Mouse (Mus musculus) lung, postnatal 25 days (tissue): ENCODE measurements around the gene Epop.

Source experiments
- DNase-seq: peaks from one replicate; pipeline ENCODE4 v3.0.0; 2022; ENCODE audit warnings: low spot score

Epop gene

DNA sequence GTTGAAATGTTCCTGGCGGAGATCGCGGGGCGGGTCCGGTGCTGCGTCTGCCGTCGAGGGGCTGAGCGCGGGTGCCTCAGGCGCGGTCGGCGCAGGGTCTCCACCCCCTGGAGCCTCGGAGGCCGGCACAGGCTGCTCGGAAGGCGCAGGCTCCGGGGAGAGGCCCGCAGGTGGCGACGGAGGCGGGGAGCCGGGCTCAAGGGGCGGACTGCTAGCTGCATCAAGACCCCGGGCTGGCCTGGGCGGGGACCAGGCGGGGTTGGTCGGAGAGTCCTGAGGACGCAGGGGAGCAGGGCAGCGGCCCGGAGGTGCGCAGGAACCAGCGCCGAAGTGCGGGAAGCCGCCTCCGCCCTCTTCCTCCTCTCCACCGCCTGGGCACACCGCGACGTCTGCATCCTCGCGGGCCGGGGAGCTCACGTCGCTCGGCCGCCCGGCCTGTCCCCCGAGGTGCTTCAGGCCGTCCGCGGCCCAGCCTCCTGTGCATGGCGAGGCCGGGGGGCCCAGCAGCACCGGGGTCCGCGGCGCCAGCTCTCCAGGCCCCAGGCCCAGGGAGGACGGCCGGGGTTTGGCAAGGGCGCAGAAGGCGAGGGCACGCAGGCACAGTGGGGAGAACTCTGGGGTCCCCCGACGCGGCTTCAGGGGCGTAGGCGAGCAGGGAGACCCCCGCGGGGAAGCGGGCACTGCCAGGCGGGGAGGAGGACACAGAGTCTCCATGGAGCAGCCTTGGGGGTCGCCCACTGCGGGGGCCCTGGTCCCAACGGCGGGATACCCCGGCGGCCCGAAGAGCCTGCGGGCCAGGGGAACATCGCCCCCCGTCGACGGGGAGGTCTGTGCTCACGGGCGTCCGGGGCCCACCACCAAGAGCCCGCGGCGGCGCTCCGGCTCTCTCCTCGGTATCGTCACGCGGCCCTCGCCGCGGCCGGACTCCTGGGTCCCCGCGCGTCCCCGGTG, 659 bp downstream of the Epop start:
- DNase-seq = no peak

DNA sequence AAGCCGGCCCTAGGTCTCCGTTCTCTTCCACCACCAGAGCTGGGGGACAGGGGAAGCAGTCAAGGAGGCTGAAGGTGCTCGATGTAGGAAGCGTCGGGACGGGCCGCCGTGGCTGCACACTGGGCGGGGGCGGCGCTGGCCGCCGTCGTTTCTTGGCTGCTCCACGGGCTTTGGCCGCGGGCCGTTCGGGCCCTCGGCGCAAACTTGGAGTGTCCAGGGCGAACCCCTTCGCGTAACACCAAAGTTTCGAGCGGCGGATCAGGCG, 1.3 kb downstream of the Epop start:
- DNase-seq = no peak

DNA sequence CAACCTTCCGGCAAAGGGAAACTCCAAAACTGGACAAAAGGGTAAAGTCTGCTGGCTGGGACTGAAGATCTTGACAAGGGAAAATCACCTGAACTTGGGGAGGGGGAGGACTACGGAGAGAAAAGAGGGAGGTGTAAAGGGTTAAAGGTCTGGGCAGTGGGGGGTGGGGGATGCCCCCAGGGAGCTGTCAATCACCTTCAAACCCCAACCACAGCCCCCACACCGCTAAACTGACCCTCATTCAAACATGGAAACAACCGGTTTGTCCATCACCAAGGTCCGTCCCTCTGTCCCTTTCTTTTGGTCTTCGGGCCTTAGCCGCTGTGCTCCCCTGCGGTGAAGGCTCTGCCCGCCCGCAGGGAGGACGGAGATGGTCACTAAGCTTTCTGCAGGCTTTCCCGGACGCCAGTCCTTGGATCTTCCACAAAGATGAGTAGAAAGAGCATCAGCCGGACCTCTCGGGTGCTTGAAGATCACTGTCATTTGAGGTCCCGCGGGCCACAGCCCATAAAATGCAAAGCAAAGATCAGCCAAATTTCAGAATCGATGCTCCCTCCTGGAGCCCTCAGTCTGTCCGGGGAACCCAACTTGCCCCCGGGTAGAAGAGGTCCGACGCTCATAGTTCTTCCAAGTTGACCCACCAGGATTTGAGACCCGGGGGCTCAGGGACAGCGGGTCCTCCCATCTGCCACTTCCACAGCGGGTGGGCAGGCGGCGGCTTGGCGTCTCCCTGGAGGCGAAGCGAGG, 1.8 kb downstream of the Epop start:
- no peak for DNase-seq

DNA sequence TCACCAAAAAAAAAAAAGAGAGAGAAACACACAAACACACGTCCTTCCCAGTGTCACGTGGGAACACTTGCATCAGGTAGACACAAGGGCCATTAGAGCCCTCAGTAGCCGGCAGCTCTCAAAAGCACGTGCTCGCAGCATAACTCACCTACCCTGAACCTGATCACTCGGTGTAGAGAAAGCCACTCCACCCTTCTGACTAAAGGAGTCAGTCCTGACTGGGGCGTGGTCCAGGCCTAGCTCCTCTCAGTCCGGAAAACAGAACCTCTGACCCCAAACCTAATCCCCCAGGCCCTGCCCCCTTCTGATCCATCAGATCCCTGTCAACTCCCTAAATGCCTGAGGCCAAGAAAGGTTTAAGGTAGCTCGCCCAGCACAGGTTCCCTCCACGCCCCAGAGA, 2.7 kb downstream of the Epop start:
- peak; percentile 54 for DNase-seq

DNA sequence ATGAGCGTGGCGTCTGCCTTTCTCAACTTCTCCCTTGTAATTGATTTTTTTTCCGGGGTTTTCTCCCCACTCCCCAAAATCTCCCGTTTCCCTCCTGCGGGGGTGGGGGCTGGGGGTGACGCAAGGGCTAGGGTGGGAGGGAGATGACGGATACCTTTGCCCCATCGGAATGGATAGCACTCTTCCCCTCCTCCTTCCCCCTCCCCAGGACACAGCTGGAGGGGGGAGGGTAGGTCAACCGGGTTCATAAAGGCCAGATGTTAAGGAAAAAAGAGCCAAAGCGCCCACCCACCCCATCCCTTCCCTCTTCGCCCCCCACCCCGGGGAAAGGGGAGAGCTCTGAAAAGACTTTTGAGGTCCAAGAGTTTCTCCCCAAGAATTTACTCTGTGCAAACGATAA, 3.1 kb downstream of the Epop start:
- no peak for DNase-seq

DNA sequence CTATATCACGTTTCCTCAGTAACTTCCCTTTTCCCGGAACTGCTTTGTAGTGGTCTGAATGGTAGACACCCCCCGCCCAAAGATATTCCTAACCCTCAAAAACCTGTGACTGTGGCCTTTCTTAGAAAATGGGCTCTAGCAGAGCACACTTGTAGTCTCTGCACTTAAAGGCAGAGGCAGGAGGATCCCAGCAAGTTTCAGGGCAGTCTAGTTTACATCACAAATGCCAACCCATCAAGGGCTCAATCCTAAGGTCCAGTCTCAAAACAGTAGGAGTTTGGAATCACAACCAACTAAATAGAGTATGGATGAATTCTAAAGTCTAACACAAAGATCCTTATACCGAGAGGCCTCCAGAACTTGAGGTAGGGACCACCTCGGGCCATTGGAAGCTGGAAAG, 4.0 kb downstream of the Epop start:
- DNase-seq = no peak

DNA sequence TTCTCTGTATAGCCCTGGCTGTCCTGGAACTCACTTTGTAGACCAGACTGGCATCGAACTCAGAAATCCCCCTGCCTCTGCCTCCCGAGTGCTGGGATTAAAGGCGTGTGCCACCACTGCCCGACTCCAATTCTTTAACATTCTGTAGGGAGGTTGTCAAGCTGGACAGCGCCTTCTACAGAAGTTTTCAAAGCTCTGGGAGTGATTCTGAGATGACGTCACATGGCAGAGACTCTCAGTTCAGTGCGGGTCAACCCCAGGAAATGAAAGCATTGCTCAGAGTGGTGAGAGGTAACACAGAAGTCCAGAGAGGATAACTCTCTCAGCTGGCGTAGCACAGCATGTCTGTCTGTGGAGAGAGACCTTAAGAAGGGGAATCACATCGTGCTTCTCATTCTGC, 6.3 kb downstream of the Epop start:
- no peak for DNase-seq

DNA sequence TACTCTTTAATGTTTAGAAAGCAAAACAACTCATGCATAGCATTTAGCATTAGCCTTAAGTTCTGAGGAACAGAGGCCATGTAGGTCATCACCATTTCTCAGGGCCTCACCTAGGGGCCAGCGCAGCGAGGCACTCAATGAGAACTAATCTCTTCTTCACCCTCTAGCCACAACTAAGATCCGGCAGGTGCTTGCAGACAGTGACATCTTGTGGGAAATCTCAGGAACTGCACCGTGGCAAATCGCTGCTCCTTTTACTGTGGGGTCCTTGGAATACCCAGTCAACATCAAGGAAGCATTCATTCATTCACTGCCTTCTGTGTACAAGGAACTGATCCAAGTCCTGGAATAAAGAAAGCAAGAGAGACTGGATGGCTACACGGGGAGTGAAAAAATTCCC, 7.1 kb downstream of the Epop start:
- peak; percentile 67 for DNase-seq

DNA sequence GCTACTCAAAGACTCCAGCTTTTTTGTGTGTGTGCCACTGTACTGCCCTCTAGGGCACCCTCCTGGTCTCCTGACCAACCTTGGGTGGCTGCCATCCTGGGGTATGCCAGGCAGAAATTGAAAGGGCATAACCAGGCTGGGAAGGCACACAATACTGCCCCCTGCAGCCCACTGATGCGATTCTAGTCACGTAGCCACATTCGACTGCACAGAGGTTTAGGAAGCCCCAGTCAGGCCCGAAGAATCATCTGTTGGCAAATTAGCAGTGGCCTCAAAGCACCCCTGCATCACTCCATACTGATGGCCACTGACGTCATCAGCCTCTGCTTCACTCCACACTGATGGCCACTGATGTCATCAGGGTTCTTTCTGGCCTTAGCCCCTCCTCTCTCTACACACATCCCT, 10.1 kb downstream of the Epop start:
- DNase-seq = peak; percentile 75

DNA sequence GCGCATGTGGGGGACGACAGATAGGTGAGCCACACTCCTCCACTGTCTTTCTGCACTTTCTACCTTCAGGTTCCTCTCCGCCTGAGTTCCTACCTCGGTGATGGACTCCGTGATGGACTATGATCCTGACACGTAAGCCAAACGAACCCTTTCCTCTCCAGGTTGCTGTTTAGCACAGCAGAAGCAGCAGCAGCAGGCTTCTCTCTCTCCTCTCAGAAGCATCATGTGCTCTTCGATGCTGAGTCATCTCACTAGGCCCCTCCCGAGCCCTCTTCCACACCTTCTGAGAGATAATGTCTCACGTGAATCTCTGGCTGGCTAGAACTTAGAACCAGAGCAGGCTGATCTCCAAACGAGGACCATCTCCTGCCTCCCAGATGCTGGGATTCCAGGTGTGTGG, 11.1 kb downstream of the Epop start:
- DNase-seq = no peak

DNA sequence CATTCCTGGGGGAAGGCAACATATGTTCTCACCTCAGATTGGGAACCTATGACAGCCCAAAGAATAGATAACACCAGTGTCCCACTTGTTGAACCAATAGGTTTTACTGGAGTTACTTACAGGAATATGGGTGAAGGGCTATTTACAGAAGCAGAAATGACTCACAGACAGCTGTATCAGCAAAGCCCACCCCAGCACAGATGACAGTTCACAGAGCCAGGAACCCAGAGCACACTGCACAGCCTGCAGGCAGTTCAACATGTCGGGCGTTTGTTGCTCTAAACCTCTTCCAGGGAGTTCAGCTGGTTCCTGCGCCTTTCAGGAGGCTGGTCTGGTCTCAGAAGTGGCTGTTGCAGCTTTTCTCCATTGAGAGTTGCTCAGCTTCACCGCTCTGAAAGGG, 14.2 kb downstream of the Epop start:
- no peak for DNase-seq

DNA sequence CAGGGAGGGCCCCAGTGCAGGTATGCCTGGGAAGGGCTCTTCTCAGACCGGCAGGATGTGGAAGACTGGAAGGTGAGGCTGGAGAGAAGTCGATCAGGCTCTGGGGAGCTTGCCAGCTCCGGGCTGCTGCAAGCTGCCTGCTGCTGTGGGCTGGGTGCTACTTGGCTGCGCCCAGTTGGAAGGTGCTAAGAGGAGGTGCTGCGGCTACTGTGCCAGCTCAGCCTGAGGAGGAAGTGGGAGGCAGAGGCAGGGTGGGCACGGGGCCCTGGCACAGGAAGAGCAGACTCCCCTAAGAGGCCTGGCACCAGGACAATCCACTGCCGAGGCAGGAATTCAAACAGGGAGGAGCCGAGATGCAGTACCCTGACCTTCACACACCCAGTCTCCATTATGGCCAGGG, 18.4 kb downstream of the Epop start:
- no peak for DNase-seq

DNA sequence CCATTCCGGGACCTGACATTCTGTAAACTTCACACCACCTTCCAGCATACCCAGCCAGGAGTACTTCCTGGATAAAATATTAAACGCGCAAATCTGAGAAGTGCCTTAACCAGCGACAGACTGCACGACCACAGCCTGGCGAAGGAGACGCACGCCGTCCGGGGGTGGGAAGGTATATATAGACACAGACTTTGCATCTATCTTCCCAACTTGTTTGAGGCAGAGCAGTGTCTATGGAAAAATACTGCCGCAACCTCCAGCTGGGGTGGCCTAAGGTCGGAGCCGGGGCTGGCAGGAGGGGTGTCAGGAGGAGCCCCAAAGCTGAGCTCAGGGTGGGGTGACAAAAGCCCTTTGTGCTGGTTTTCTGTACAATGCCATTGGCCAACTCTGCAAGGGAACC, 19.8 kb downstream of the Epop start:
- no peak for DNase-seq

DNA sequence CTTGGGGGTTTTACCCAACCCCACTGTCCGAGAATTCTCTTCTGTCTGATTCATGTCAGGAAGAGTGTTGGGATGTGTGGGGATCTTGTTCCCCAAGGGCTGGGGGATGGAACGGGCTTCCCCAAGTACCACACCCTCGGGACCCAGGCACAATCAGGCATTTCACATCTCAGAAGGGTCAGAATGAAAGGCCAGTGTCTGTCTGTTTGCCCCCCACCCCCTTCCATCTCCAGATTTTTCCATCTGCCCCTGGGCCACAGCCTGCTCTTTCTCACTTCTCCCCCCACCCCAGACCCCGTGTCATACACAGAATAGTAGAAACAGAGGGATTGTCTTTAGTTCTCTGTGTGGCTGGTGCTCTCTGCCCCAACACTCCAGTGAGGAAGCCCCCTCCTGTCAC, 20.6 kb downstream of the Epop start:
- no peak for DNase-seq

DNA sequence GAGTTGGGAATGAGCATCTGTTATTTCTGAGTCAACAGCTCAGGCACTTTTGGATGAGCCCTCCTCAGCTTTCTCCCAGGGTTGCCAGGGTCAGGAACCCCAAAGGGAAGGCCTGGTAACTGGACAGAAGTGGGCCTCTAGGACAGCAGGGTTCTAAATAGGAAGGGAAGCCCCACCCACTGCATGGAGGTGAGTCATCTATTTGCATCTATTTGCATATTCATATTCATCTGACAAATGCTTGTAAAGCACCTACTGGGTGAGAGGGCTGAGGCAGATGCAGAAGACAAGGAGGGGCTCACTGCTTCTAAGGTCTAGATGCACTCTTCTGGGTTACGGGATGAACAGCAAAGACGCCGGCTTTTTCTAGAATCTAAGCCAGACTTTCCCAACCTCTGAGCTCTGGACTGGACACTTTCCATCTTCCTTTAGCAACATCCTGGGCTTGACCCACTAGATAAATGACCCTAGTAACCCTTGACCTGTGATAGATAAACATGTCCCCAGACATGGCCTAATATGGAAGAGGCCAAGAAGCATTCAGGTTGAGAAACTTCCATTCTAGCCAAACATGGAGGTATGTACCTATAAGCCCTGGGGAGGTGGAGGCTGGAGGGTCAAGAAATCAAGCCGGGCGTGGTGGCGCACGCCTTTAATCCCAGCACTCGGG, 22.3 kb downstream of the Epop start:
- DNase-seq = no peak

DNA sequence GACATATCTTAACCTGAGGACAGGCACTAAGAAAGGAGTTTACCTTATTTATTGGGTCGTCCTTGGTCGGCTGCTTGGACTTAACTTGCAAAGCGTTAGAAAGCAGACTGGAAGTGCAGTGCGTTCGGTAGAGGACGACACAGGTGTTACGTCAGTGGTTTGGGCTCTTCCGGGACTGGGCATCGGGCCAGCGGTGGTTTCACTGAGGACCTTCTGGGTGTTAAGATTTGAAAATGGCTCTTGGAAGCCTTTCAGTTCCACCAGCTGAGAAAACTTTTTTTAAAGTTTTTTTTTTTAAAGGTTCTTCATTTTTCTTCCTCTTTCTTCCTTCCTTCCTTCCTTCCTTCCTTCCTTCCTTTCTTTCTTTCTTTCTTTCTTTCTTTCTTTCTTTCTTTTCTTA, 25.6 kb downstream of the Epop start:
- DNase-seq = peak; percentile 61

DNA sequence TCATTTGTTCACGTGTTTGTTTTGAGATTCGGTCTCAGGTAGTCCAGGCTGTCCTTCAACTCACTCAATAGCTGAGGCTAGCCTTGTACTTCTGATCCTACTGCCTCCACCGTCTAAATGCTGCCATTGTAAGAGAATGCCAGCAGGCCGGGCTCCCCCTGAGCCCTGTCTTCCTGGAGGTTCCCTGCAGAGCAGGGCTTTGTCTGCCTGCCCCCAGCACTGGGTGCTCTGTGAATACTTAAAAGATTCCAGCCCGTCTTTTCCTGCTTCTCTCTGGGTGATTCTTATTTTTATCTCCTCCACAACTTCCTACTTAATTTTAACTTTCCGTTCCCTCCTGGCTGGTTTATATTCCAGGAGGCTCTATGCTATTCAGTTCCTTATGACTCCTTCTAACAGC, 27.3 kb downstream of the Epop start:
- no peak for DNase-seq

DNA sequence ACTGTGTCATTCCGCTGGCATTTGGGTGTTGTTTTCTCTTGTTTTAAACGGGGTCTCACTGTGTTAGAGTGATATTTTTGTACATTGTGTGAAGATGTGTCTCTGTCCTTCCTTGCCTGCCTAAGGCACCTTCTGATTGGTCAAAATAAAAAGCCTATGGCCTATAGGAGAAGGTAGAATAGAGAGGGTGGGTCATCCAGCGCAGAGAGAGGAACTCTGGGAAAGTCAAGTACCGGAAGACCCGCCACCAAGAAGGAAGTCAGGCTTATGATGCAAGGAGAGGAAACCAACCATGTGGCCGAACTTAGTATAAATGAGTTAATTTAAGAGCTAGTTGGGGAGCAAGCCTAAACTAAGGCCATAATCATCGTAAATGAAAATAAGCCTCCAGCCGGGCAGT, 30.4 kb downstream of the Epop start:
- DNase-seq = no peak

DNA sequence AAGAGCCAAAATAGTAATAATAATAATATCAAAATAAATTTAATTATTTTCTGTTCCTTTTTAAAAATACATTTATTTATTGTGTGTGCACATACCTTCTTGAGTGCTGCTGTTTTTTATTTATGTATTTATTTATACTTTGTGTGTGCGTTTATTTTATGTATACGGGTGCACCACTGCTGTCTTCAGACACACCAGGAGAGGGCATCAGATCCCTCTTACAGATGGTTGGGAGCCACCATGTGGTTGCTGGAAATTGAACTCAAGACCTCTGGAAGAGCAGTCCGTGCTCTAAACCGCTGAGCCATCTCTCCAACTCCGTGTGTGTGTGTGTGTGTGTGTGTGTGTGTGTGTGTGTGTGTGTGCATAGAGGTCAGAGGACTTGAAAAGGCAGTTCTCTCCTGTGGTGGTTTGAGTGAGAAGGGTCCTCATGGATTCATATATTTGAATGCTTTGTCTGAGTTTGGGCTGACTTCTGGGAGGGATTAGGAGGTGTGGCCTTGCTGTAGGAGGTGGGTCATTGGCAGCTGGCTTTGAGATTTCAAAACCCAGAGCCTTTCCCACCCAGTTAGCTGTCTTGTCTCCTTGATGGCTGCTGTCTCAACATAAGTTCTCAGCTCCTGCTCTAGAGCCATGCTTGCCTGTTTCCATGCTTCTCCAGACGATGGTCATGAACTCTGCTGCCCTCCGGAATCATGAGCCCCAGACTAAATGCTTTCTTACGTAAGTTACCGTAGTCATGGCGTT, 31.4 kb downstream of the Epop start:
- no peak for DNase-seq

DNA sequence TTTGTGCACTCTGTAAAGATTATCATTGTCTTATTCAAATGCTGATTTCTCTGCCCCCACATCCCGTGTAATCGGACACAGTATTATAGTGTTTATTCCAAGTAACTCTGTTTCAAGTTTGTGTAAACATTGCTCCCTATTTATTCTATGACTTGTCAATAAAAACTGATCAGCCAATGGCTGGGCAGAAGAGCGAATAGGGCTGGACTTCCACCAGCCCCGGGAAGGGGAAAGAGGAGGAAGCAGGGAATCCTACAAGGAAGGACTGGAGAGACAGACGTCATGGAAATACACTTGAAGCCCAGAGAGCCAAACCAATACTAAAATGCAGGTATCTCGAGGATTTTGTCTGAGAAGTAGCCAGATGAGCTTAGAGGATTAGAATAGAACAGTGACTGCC, 35.4 kb downstream of the Epop start:
- DNase-seq = peak; percentile 75

DNA sequence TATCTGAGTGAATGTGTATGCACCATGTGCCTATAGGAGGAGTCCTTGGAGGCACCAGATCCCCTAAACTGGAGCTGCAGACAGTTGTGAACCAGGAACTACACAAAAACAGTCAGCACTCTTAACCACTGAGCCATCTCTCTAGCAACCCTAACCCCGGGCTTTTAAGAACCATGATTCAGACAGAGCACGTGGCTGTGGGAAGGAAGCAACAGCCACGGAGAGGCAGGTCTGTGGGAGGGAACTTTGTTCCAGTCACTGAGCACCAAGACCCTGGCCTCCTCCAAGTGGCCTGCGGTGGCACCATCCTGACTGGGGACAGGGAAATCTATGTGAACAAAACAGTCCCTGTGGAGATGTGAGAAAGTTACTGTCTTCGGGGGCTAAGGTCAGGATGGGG, 37.6 kb downstream of the Epop start:
- no peak for DNase-seq

DNA sequence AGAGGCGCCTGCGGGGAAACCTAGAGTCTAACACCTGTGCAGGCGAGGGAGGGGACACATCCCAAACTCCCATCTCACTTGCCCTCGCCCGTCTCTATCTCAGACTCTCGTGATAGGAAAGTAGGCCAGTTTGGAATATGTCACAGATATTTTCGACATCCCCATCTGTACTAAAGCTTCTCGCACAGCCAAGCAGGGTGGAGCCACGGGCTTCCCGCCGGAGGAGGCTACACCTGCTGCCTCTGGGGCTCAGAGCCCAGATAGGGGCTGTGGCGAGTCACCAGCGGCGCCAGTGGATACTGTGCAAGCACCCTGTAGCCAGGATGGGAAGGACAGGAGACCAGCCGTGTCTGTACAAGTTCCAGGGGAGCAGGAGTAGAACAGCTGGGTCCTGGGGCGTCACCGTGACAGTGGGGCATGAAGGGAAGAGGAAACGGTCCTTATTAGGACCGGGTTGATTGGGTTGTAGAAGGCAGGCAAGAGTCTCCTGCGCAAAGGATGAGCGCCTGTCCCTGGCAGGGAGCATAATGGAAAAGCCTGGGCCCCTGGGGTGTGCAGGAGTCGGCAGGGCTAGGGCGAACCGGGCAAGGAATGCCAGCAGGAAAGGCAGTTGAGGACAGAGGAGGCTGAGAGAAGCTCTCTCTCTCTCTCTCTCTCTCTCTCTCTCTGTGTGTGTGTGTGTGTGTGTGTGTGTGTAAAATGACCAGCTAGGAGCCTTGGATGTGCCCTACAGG, 39.1 kb downstream of the Epop start:
- no peak for DNase-seq
